Mouse (Mus musculus): Measurements from ENCODE around the gene Esd. TPM values are rescaled to one million over a fixed set of nuclear protein-coding genes. Genes with fewer than 3 reads are reported as not detected.

Gene Esd
- 327 and 341 TPM in 2 replicates for polyA plus RNA-seq (2014; fragmentation: Nextera tagmentation; extraction: Ambion mirVana)

DNA sequence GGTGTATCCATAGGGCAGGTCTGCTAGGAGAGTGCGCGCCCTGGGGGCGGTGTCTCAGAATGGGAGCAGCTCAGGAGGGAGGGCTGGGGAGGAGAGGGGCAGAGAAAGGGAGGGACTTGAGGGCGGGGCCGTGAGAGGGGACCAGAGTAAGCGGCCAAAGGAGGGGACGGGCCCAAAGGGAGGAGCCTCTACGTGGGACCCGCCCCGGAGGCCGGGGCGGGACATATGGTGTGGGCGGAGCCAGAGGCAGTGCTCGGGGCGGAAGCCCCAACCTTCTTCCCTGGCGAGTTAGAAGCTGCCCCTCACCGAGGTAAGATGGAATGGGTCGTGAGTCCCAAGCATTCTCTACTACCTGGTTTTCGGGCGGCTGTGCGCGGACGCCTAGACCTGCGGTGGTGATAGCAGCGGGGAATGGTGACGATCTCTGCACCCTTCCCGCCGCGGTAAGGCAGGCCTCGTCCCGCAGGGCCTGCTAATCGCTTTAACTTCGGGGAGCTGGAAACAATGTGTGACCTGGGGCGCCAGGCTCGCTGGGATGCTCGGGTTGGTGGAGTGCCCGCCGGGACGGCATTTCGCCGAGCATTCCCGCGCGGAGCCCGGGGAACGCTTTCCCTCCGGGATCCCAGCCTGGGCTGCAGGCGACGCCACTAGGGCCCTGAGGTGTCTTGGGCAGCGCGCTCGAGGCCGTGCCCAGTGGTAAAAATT, at the start of gene Esd:
Gene Esd, plus strand, starts transcription at position 219 of the 705 bp plus-strand sequence.
- Histone ChIP-seq H3K27ac (ENCODE audit: low read depth, low read length) (peak within 1 kb of the TSS; percentile 66), H3K9me3 (ENCODE audit: control insufficient read depth, low read length) (no peaks in the 10 kb centered on the region), H3K27me3 (replicated peaks; ENCODE audit: control insufficient read depth, insufficient read depth, low read length) (no peaks in the 10 kb centered on the region), H3K4me3 (ENCODE audit: low read depth, low read length) (peak within 1 kb of the TSS; percentile 68), H3K4me1 (replicated peaks; ENCODE audit: control insufficient read depth, insufficient read depth, low read length) (peaks cover 7% of the 10 kb centered on the region), H3K36me3 (ENCODE audit: control insufficient read depth, insufficient read depth, low read length) (peaks cover 4% of the 10 kb centered on the region; the same call in 1 of the 2 replicates), H3K4me2 (peak within 1 kb of the TSS; percentile 77), H3K9ac (ENCODE audit: low read depth, low read length) (peak within 1 kb of the TSS; percentile 75)
- ATAC-seq (replicated peaks; ENCODE audit: low FRiP score), result peak; percentile 99
- DNase-seq (ENCODE audit: low spot score), result peak; percentile 93
- WGBS, result under 1% methylated on average over 53 of the region's 53 CpGs

DNA sequence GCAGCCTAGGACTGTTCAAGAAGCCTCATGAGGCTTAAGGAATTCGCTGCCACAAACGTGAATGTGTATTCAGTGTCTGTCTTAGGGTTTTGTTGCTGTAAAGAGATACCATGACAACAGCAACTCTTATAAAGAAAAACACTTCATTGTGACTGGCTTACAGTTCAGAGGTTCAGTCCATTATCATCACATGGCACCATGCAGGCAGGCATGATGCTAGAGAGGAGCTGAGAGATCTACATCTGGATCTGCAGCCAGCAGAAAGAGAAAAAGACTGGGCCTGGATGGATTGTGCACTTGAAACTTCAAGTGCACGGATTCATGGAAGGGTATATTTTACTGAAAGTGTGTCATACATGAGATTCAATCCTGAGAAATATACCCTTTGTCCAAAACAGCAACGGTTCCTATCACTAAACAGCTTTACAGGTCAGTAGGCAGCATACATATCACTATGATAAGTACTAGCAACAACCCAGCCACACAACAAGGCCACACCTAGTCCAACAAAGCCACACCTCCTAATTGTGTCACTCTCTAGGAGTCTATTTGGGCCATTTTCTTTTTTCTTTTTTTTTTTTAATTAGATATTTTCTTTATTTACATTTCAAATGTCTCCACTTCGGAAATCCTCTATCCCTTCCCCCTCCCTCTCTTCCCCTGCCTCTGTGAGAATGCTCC, 47.7 kb upstream of the Esd start:
- ATAC-seq (replicated peaks; ENCODE audit: low FRiP score) (peak; percentile 79), DNase-seq (ENCODE audit: low spot score) (no peak)
- Histone ChIP-seq H3K9ac (ENCODE audit: low read depth, low read length) (no peak overlapping the region), H3K36me3 (ENCODE audit: control insufficient read depth, insufficient read depth, low read length) (no peaks in the 10 kb centered on the region), H3K27me3 (replicated peaks; ENCODE audit: control insufficient read depth, insufficient read depth, low read length) (no peaks in the 10 kb centered on the region), H3K27ac (ENCODE audit: low read depth, low read length) (no peak overlapping the region), H3K4me3 (ENCODE audit: low read depth, low read length) (no peak overlapping the region), H3K4me1 (replicated peaks; ENCODE audit: control insufficient read depth, insufficient read depth, low read length) (no peaks in the 10 kb centered on the region), H3K4me2 (no peak overlapping the region), H3K9me3 (ENCODE audit: control insufficient read depth, low read length) (no peaks in the 10 kb centered on the region)
- WGBS, result 80% methylated on average over 5 of the region's 5 CpGs

DNA sequence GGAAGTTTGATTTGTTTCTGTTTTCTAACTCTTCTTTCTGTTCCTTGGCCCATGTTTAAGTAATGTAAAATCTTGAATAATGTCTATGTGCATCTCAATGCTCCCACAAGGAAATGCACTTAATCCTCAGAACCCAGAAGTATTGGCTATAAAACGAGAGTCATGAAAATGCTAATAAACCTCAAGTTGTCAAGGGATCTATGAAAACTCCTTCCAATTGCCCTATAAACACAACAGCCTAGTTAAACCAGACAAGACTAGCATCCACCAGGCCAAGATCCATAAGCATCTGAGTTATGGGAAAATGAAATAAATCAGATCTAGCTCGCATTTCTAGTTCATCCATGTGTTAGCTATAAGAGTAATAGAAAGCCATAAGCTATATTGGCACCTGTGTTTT, 40.1 kb upstream of the Esd start:
- no peak overlapping the region for H3K4me3 ChIP-seq (ENCODE audit: low read depth, low read length)
- H3K27me3 ChIP-seq (replicated peaks; ENCODE audit: control insufficient read depth, insufficient read depth, low read length), result no peaks in the 10 kb centered on the region
- no peak overlapping the region for H3K9ac ChIP-seq (ENCODE audit: low read depth, low read length)
- H3K4me2 ChIP-seq, result no peak overlapping the region
- DNase-seq (ENCODE audit: low spot score) (no peak), ATAC-seq (replicated peaks; ENCODE audit: low FRiP score) (no peak)
- H3K36me3 ChIP-seq (ENCODE audit: control insufficient read depth, insufficient read depth, low read length), result no peaks in the 10 kb centered on the region
- H3K9me3 ChIP-seq (ENCODE audit: control insufficient read depth, low read length), result no peaks in the 10 kb centered on the region
- no peaks in the 10 kb centered on the region for H3K4me1 ChIP-seq (replicated peaks; ENCODE audit: control insufficient read depth, insufficient read depth, low read length)
- 91% methylated on average over 2 of the region's 2 CpGs for WGBS
- H3K27ac ChIP-seq (ENCODE audit: low read depth, low read length), result no peak overlapping the region

DNA sequence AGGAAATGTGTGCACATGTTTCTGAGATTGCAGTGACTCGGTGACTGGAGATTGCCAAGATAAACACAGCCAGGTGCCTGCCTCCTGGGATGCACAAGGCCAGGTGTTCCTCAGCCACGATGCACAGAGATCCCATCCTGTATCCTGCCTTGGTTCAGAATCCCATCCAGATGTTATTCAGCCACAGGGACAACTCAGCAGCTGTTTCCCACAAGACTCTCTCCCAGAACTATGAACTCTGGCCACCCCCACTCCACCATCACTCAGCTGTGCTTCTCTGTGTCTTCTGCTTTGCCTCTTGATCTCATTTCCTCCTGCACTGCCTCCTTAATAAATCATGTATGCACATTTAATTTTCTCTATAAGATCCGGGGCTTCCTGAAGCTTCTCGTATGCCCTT, 35.3 kb upstream of the Esd start:
- no peaks in the 10 kb centered on the region for H3K27me3 ChIP-seq (replicated peaks; ENCODE audit: control insufficient read depth, insufficient read depth, low read length)
- H3K9ac ChIP-seq (ENCODE audit: low read depth, low read length), result no peak overlapping the region
- no peaks in the 10 kb centered on the region for H3K4me1 ChIP-seq (replicated peaks; ENCODE audit: control insufficient read depth, insufficient read depth, low read length)
- no peak overlapping the region for H3K27ac ChIP-seq (ENCODE audit: low read depth, low read length)
- no peaks in the 10 kb centered on the region for H3K36me3 ChIP-seq (ENCODE audit: control insufficient read depth, insufficient read depth, low read length)
- ATAC-seq (replicated peaks; ENCODE audit: low FRiP score), result no peak
- no peak overlapping the region for H3K4me2 ChIP-seq
- DNase-seq (ENCODE audit: low spot score), result no peak
- H3K4me3 ChIP-seq (ENCODE audit: low read depth, low read length), result no peak overlapping the region
- H3K9me3 ChIP-seq (ENCODE audit: control insufficient read depth, low read length), result no peaks in the 10 kb centered on the region
- 63% methylated on average over 4 of the region's 4 CpGs for WGBS

DNA sequence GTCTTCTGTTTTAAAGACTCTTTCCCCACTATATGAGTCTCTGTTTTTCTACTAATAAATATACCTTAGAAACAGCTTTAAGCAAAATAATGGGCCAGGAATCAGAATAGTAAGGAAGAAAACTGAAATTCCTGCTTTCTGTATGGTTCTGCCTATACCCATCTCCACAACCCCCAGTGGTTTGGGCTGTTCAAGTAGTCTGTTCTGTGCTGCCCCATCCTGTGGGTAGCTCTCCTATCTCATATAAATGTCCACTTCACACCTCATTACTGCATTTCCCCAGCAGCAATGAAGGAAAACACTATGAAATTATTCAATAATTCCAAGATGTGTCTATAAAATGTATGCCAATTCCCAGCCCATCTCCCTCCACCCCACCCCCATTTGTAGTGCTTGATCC, 34.7 kb upstream of the Esd start:
- no peak overlapping the region for H3K9ac ChIP-seq (ENCODE audit: low read depth, low read length)
- H3K4me3 ChIP-seq (ENCODE audit: low read depth, low read length), result no peak overlapping the region
- no peak overlapping the region for H3K27ac ChIP-seq (ENCODE audit: low read depth, low read length)
- DNase-seq (ENCODE audit: low spot score) (no peak), ATAC-seq (replicated peaks; ENCODE audit: low FRiP score) (no peak)
- H3K4me2 ChIP-seq, result no peak overlapping the region
- H3K4me1 ChIP-seq (replicated peaks; ENCODE audit: control insufficient read depth, insufficient read depth, low read length), result no peaks in the 10 kb centered on the region
- no peaks in the 10 kb centered on the region for H3K27me3 ChIP-seq (replicated peaks; ENCODE audit: control insufficient read depth, insufficient read depth, low read length)
- no peaks in the 10 kb centered on the region for H3K36me3 ChIP-seq (ENCODE audit: control insufficient read depth, insufficient read depth, low read length)
- H3K9me3 ChIP-seq (ENCODE audit: control insufficient read depth, low read length), result no peaks in the 10 kb centered on the region

DNA sequence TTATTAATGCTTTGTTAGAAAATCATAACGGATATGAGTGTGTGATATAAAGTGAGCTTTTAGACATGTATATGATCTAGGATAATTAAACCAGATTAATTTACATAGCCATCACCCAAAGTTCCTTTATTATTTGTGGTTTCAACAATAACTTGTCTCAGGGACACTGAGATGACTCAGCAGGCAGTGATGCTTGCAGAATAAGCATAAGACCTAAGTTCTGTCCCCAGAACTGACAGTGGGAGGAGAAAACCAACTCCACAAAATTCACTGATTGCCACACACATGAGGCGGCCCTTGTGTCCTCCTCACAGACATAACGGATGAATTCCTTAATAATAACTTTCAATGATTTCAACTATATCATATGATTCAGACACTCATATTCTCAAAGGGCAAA, 32.9 kb upstream of the Esd start:
- ATAC-seq (replicated peaks; ENCODE audit: low FRiP score), result no peak
- no peak for DNase-seq (ENCODE audit: low spot score)
- H3K4me2 ChIP-seq, result no peak overlapping the region
- H3K27ac ChIP-seq (ENCODE audit: low read depth, low read length), result no peak overlapping the region
- H3K36me3 ChIP-seq (ENCODE audit: control insufficient read depth, insufficient read depth, low read length), result no peaks in the 10 kb centered on the region
- H3K4me1 ChIP-seq (replicated peaks; ENCODE audit: control insufficient read depth, insufficient read depth, low read length), result no peaks in the 10 kb centered on the region
- H3K9me3 ChIP-seq (ENCODE audit: control insufficient read depth, low read length), result no peaks in the 10 kb centered on the region
- H3K27me3 ChIP-seq (replicated peaks; ENCODE audit: control insufficient read depth, insufficient read depth, low read length), result no peaks in the 10 kb centered on the region
- 75% methylated on average over 3 of the region's 3 CpGs for WGBS
- no peak overlapping the region for H3K4me3 ChIP-seq (ENCODE audit: low read depth, low read length)
- H3K9ac ChIP-seq (ENCODE audit: low read depth, low read length), result no peak overlapping the region

DNA sequence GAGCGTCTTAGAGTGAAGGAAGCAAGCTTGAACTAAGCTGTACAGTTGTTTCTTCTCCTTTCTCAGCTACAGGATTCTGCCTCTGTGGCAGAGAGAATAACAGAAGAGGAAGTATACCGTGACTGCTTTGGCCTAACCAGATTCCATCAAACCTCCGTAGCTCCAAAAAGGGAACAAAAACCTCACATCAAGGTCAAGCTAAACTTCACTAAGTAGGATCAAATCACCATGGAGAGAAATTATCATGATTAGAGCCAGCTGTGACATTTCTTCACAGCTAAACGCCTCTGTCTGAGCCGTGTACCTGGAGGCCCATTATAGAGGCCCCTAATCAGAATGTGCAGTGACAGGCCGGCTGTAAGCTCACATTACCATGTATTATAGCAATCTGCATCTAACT, 28.2 kb upstream of the Esd start:
- Histone ChIP-seq H3K9ac (ENCODE audit: low read depth, low read length) (no peak overlapping the region), H3K4me1 (replicated peaks; ENCODE audit: control insufficient read depth, insufficient read depth, low read length) (no peaks in the 10 kb centered on the region), H3K4me3 (ENCODE audit: low read depth, low read length) (no peak overlapping the region), H3K9me3 (ENCODE audit: control insufficient read depth, low read length) (no peaks in the 10 kb centered on the region), H3K4me2 (no peak overlapping the region), H3K27ac (ENCODE audit: low read depth, low read length) (no peak overlapping the region), H3K27me3 (replicated peaks; ENCODE audit: control insufficient read depth, insufficient read depth, low read length) (no peaks in the 10 kb centered on the region), H3K36me3 (ENCODE audit: control insufficient read depth, insufficient read depth, low read length) (no peaks in the 10 kb centered on the region)
- WGBS, result 50% methylated on average over 6 of the region's 6 CpGs
- DNase-seq (ENCODE audit: low spot score) (no peak), ATAC-seq (replicated peaks; ENCODE audit: low FRiP score) (no peak)

DNA sequence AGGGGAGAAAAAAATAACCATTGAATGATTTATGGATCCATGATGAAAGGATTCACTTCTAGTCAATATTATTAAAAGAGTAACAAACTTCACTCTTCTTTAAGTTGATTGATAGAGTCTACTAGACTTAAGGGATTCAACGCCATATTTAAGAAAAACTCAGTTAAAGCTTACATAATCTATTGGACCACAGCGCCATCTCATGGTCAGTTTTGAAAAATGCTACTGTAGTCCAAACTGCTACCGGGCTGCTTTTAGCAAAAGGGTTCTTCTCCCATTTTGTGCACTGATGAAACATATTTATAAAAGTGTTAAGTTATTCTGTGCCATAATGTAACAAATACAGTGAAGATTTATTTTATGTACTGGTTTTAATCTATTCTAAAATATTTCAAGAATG, 23.0 kb upstream of the Esd start:
- Histone ChIP-seq H3K4me1 (replicated peaks; ENCODE audit: control insufficient read depth, insufficient read depth, low read length) (no peaks in the 10 kb centered on the region), H3K27ac (ENCODE audit: low read depth, low read length) (no peak overlapping the region), H3K9ac (ENCODE audit: low read depth, low read length) (no peak overlapping the region), H3K9me3 (ENCODE audit: control insufficient read depth, low read length) (no peaks in the 10 kb centered on the region), H3K27me3 (replicated peaks; ENCODE audit: control insufficient read depth, insufficient read depth, low read length) (no peaks in the 10 kb centered on the region), H3K4me3 (ENCODE audit: low read depth, low read length) (no peak overlapping the region), H3K36me3 (ENCODE audit: control insufficient read depth, insufficient read depth, low read length) (no peaks in the 10 kb centered on the region), H3K4me2 (no peak overlapping the region)
- ATAC-seq (replicated peaks; ENCODE audit: low FRiP score), result no peak
- DNase-seq (ENCODE audit: low spot score), result no peak
- 23% methylated on average over 3 of the region's 3 CpGs for WGBS

DNA sequence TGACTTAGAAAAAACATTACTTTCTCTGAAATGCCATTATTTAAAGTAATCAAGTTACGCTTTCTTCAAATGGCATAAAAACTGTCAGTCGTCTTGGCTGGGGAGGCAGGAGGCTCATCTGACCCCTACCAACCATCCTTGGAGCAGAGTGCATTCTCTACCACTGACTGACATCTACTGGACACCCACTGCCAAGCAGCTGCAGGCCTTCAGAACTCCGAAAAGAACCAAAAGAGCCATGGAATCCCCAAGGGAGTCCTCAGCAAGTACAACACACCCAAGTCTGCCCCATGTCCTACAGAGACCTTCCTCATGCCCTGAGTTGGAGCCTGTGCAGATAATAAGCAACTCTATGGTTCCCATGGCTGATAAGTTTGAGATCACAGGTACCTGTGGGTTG, 8.6 kb upstream of the Esd start:
- Histone ChIP-seq H3K9me3 (ENCODE audit: control insufficient read depth, low read length) (no peaks in the 10 kb centered on the region), H3K4me1 (replicated peaks; ENCODE audit: control insufficient read depth, insufficient read depth, low read length) (no peaks in the 10 kb centered on the region), H3K27me3 (replicated peaks; ENCODE audit: control insufficient read depth, insufficient read depth, low read length) (no peaks in the 10 kb centered on the region), H3K4me2 (no peak overlapping the region), H3K36me3 (ENCODE audit: control insufficient read depth, insufficient read depth, low read length) (no peaks in the 10 kb centered on the region), H3K4me3 (ENCODE audit: low read depth, low read length) (no peak overlapping the region), H3K9ac (ENCODE audit: low read depth, low read length) (no peak overlapping the region), H3K27ac (ENCODE audit: low read depth, low read length) (no peak overlapping the region)
- DNase-seq (ENCODE audit: low spot score) (no peak), ATAC-seq (replicated peaks; ENCODE audit: low FRiP score) (no peak)
- WGBS, result 69% methylated on average over 3 of the region's 3 CpGs

Data from liver, embryonic 11.5 days (tissue).